Mouse (Mus musculus): ENCODE results near the gene Pcyt2.

- TF ChIP-seq JUND (IDR thresholded peaks at IDR 0.05; ENCODE audit: low read depth, low read length) (no peak), CTCF (IDR thresholded peaks at IDR 0.05 in 2 of 3, conservative IDR thresholded peaks at IDR 0.05 in 1 of 3; ENCODE audit: control insufficient read depth in 1 of 3, insufficient read depth in 1 of 3, low read depth in 2 of 3, low read length in 3 of 3, poor library complexity in 1 of 3, severe bottlenecking in 1 of 3) (peak in 2 of 3 experiments; percentile 13; a peak in 2 of 6 replicates), HCFC1 (IDR thresholded peaks at IDR 0.05; ENCODE audit: low read depth, low read length) (no peak), POLR2A (IDR thresholded peaks at IDR 0.05; ENCODE audit: control insufficient read depth in 1 of 2, insufficient read depth in 1 of 2, low read depth in 1 of 2, low read length in 2 of 2, poor library complexity in 1 of 2) (no peak), SMC3 (IDR thresholded peaks at IDR 0.05; ENCODE audit: low read depth, low read length) (no peak), ZNF384 (IDR thresholded peaks at IDR 0.05; ENCODE audit: low read depth, low read length) (no peak), ZMIZ1 (IDR thresholded peaks at IDR 0.05; ENCODE audit: low read depth, low read length) (no peak), ZKSCAN1 (IDR thresholded peaks at IDR 0.05; ENCODE audit: low read depth, low read length) (no peak), GATA1 (IDR thresholded peaks at IDR 0.05; ENCODE audit: low read depth, low read length) (no peak), SIN3A (IDR thresholded peaks at IDR 0.05; ENCODE audit: low read length) (no peak), MEF2A (IDR thresholded peaks at IDR 0.05; ENCODE audit: extremely low read depth, insufficient replicate concordance, low read depth, low read length, poor library complexity, severe bottlenecking) (no peak), MYC (IDR thresholded peaks at IDR 0.05; ENCODE audit: low read depth, low read length) (no peak)
Measured at GRCm38 (mm10) chr11:120565114-120565513, 52.6 kb downstream of the Pcyt2 start.

Measured in MEL (cell line).